Mouse (Mus musculus): ENCODE measurements at regions not wholly inside any gene's neighbourhood (a gene's known extent, or its start where the extent isn't known, plus 50 kb on each side); places are given as distances from the start of the nearest gene placed in this dataset.

- TF ChIP-seq CTCF (IDR thresholded peaks at IDR 0.05; ENCODE audit: low read depth) (no peak), EP300 (IDR thresholded peaks at IDR 0.05; ENCODE audit: low read depth) (no peak)
Observed at GRCm38 (mm10) chr7:51791561-51791863, 70.3 kb upstream of the Gas2 start.

Measured in liver, embryonic 14.5 days (tissue).